Mouse (Mus musculus) kidney, adult 2 months (tissue): ENCODE measurements at regions not wholly inside any gene's neighbourhood (a gene's known extent, or its start where the extent isn't known, plus 50 kb on each side); places are given as distances from the start of the nearest gene placed in this dataset.

Experiments
- DNase-seq: peaks from one replicate; pipeline ENCODE4 v3.0.0; 2021
- H3K27ac ChIP-seq: fragments of 200-500 bp; 2 replicates; pipeline ENCODE4 v1.5.1; 2012; ENCODE audit warnings: low read depth, low read length, control low read depth, inconsistent platforms; ENCODE audit not compliant: insufficient read depth
- H3K27me3 ChIP-seq: fragments of 200-500 bp; replicated peaks from 2 replicates; pipeline ENCODE4 v1.6.1; 2012; ENCODE audit warnings: mild to moderate bottlenecking, moderate library complexity, low read length, inconsistent platforms; ENCODE audit not compliant: control insufficient read depth, insufficient read depth
- H3K36me3 ChIP-seq: fragments of 200-500 bp; 2 replicates; pipeline ENCODE4 v1.6.1; 2012; ENCODE audit warnings: mild to moderate bottlenecking, moderate library complexity, low read length, inconsistent platforms; ENCODE audit not compliant: control insufficient read depth, insufficient read depth
- H3K4me1 ChIP-seq: fragments of 200-500 bp; 2 replicates; pipeline ENCODE4 v1.6.1; 2011; ENCODE audit warnings: low read length; ENCODE audit not compliant: control insufficient read depth, insufficient read depth
- H3K4me3 ChIP-seq: fragments of 200-500 bp; 2 replicates; pipeline ENCODE4 v1.5.1; 2011; ENCODE audit warnings: mild to moderate bottlenecking, low read depth, low read length, control low read depth; ENCODE audit not compliant: insufficient read depth
- CTCF ChIP-seq: fragments of 200-500 bp; conservative IDR thresholded peaks from 2 replicates; pipeline ENCODE4 v1.5.1; 2011; ENCODE audit warnings: low read depth, mild to moderate bottlenecking, control low read depth, low read length, moderate library complexity, mixed read lengths; ENCODE audit not compliant: insufficient read depth, insufficient read length
- POLR2A ChIP-seq: fragments of 200-500 bp; IDR thresholded peaks from one replicate; pipeline ENCODE4 v1.6.1; 2011; ENCODE audit warnings: low read depth, low read length, control low read depth
- WGBS: fragments of 180-500 bp; shearing (Covaris S2); methylation state at CpG from one replicate; pipeline ENCODE4 v1.1.7; 2018; 5-methylcytosine and 5-hydroxymethylcytosine counted together

- no peaks in the 10 kb centered on the region for H3K36me3 ChIP-seq
- no peak overlapping the region for H3K27ac ChIP-seq
- DNase-seq: peak; percentile 4
- TF ChIP-seq CTCF (no peak), POLR2A (no peak)
- no peaks in the 10 kb centered on the region for H3K4me1 ChIP-seq
- H3K27me3 ChIP-seq: no peaks in the 10 kb centered on the region
- WGBS: 54% methylated on average over 6 of the region's 6 CpGs
- no peak overlapping the region for H3K4me3 ChIP-seq
These were observed 454.8 kb upstream of the Gm765 start for GRCm38 (mm10) chr6:98797373-98797772.

- H3K27me3 ChIP-seq: no peaks in the 10 kb centered on the region
- no peak overlapping the region for H3K4me3 ChIP-seq
- TF ChIP-seq POLR2A (no peak), CTCF (no peak)
- H3K36me3 ChIP-seq: no peaks in the 10 kb centered on the region
- H3K27ac ChIP-seq: no peak overlapping the region
- WGBS: 45% methylated on average over 4 of the region's 4 CpGs
- H3K4me1 ChIP-seq: no peaks in the 10 kb centered on the region
- DNase-seq: no peak
These were observed 454.1 kb upstream of the Gm765 start for GRCm38 (mm10) chr6:98796666-98797065.

- 53% methylated on average over 5 of the region's 5 CpGs for WGBS
- Histone ChIP-seq H3K4me1 (no peaks in the 10 kb centered on the region), H3K36me3 (no peaks in the 10 kb centered on the region), H3K27ac (no peak overlapping the region), H3K27me3 (no peaks in the 10 kb centered on the region), H3K4me3 (no peak overlapping the region)
- DNase-seq: no peak
- TF ChIP-seq POLR2A: no peak
- TF ChIP-seq CTCF: no peak
These were observed 444.9 kb upstream of the Gm765 start for GRCm38 (mm10) chr6:98787422-98787821.

GRCm38 (mm10) chr6:98782074-98782473 lies 439.5 kb upstream of the Gm765 start:
- Histone ChIP-seq H3K4me1 (no peaks in the 10 kb centered on the region), H3K4me3 (no peak overlapping the region), H3K36me3 (no peaks in the 10 kb centered on the region), H3K27ac (no peak overlapping the region), H3K27me3 (no peaks in the 10 kb centered on the region)
- DNase-seq: no peak
- no peak for TF ChIP-seq CTCF
- TF ChIP-seq POLR2A: no peak
- WGBS: 89% methylated on average over 9 of the region's 9 CpGs

GRCm38 (mm10) chr6:98775780-98776179 lies 433.2 kb upstream of the Gm765 start:
- Histone ChIP-seq H3K27ac (no peak overlapping the region), H3K27me3 (no peaks in the 10 kb centered on the region), H3K36me3 (no peaks in the 10 kb centered on the region), H3K4me3 (no peak overlapping the region), H3K4me1 (no peaks in the 10 kb centered on the region)
- TF ChIP-seq CTCF: no peak
- TF ChIP-seq POLR2A: no peak
- DNase-seq: no peak
- WGBS: 89% methylated on average over 1 of the region's 1 CpGs

- Histone ChIP-seq H3K4me1 (no peaks in the 10 kb centered on the region), H3K27me3 (no peaks in the 10 kb centered on the region), H3K36me3 (no peaks in the 10 kb centered on the region), H3K27ac (no peak overlapping the region), H3K4me3 (no peak overlapping the region)
- DNase-seq: no peak
- no peak for TF ChIP-seq CTCF
- TF ChIP-seq POLR2A: no peak
- WGBS: 67% methylated on average over 2 of the region's 2 CpGs
These were observed 427.4 kb upstream of the Gm765 start for GRCm38 (mm10) chr6:98769999-98770398.

GRCm38 (mm10) chr6:98769322-98769721 lies 426.8 kb upstream of the Gm765 start:
- no peak for DNase-seq
- no peaks in the 10 kb centered on the region for H3K36me3 ChIP-seq
- TF ChIP-seq CTCF: no peak
- no peak for TF ChIP-seq POLR2A
- H3K4me3 ChIP-seq: no peak overlapping the region
- no peaks in the 10 kb centered on the region for H3K27me3 ChIP-seq
- WGBS: 91% methylated on average over 6 of the region's 6 CpGs
- H3K4me1 ChIP-seq: no peaks in the 10 kb centered on the region
- no peak overlapping the region for H3K27ac ChIP-seq

GRCm38 (mm10) chr6:98767858-98768336 lies 425.3 kb upstream of the Gm765 start:
- Histone ChIP-seq H3K4me1 (no peaks in the 10 kb centered on the region), H3K4me3 (no peak overlapping the region), H3K36me3 (no peaks in the 10 kb centered on the region), H3K27ac (no peak overlapping the region), H3K27me3 (no peaks in the 10 kb centered on the region)
- TF ChIP-seq CTCF: no peak
- no peak for TF ChIP-seq POLR2A
- 74% methylated on average over 7 of the region's 7 CpGs for WGBS
- DNase-seq: no peak
